Mouse (Mus musculus) C2C12 (cell line): ENCODE data around the gene Rnf181. TPM values are rescaled to one million over a fixed set of nuclear protein-coding genes. Genes with fewer than 3 reads are reported as not detected.

Experiments used
- H3K27me3 ChIP-seq: one replicate; pipeline ENCODE4 v1.6.1; 2011; ENCODE audit not compliant: control insufficient read depth, insufficient read depth, insufficient read length
- H3K36me3 ChIP-seq: one replicate; pipeline ENCODE4 v1.6.1; 2011; ENCODE audit not compliant: control insufficient read depth, insufficient read depth
- H3K4me3 ChIP-seq: one replicate; pipeline ENCODE4 v1.5.1; 2011; ENCODE audit warnings: mild to moderate bottlenecking, control low read depth; ENCODE audit not compliant: poor library complexity, insufficient read depth, severe bottlenecking
- H3K79me2 ChIP-seq: one replicate; pipeline ENCODE4 v1.6.1; 2011; ENCODE audit not compliant: control insufficient read depth, insufficient read depth
- H3K79me3 ChIP-seq: one replicate; pipeline ENCODE4 v1.6.1; 2011; ENCODE audit warnings: low read depth, control low read depth
- H3ac ChIP-seq: one replicate; pipeline ENCODE3; 2011; ENCODE audit warnings: low read depth; ENCODE audit not compliant: control insufficient read depth, insufficient read length
- CEBPB ChIP-seq: IDR thresholded peaks from one replicate; pipeline ENCODE4 v1.6.1; 2011; ENCODE audit warnings: low read depth, mild to moderate bottlenecking, control low read depth, moderate library complexity
- CTCF ChIP-seq: IDR thresholded peaks from one replicate; pipeline ENCODE4 v1.5.1; 2011; ENCODE audit not compliant: control insufficient read depth, insufficient read depth, insufficient read length
- FOSL1 ChIP-seq: IDR thresholded peaks from one replicate; pipeline ENCODE4 v1.8.0; 2011; ENCODE audit warnings: mild to moderate bottlenecking, low read length; ENCODE audit not compliant: poor library complexity, insufficient read depth, severe bottlenecking
- MAX ChIP-seq: IDR thresholded peaks from one replicate; pipeline ENCODE4 v1.6.1; 2011; ENCODE audit warnings: mild to moderate bottlenecking, control low read depth
- MYOD1 ChIP-seq: IDR thresholded peaks from one replicate; pipeline ENCODE4 v1.6.1; 2011; ENCODE audit warnings: low read depth; ENCODE audit not compliant: control insufficient read depth, insufficient read length
- MYOG ChIP-seq: IDR thresholded peaks from one replicate; pipeline ENCODE4 v1.6.1; 2011; ENCODE audit not compliant: control insufficient read depth, insufficient read length; ENCODE audit errors: extremely low read depth
- USF1 ChIP-seq: IDR thresholded peaks from one replicate; pipeline ENCODE4 v1.6.1; 2011; ENCODE audit warnings: low read depth, mild to moderate bottlenecking, control low read depth, moderate library complexity
- polyA plus RNA-seq: library from polyadenylated mRNA; unstranded; fragments of >200 nt; fragmentation: generic; extraction: Trizol; gene quantifications from one replicate; pipeline ENCODE4 v1.2.1, GENCODE M21; 2012; ENCODE audit warnings: missing spikeins

The Rnf181 gene
- polyA plus RNA-seq, 1 experiment: 108 TPM

- H3K27me3 ChIP-seq: no peaks in the 10 kb centered on the region
- peaks cover 48% of the 10 kb centered on the region for H3K79me3 ChIP-seq
- peaks cover 36% of the 10 kb centered on the region for H3K36me3 ChIP-seq
- H3ac ChIP-seq: peak within 1 kb of the TSS; percentile 96
- peak within 1 kb of the TSS; percentile 79 for H3K4me3 ChIP-seq
- TF ChIP-seq MAX: peak; percentile 30
- no peak for TF ChIP-seq USF1
- H3K79me2 ChIP-seq: peaks cover 76% of the 10 kb centered on the region
Observed at GRCm38 (mm10) chr6:72347166-72347941, 19.4 kb downstream of the Rnf181 start, which contains the start of gene 0610030E20Rik. Gene 0610030E20Rik (plus strand): TSS chr6:72347317.

GRCm38 (mm10) chr6:72346261-72346660 is 20.5 kb downstream of the Rnf181 start:
- Histone ChIP-seq H3ac (no peak overlapping the region), H3K27me3 (no peaks in the 10 kb centered on the region), H3K4me3 (no peak overlapping the region), H3K36me3 (peaks cover 36% of the 10 kb centered on the region), H3K79me2 (peaks cover 77% of the 10 kb centered on the region), H3K79me3 (peaks cover 58% of the 10 kb centered on the region)
- TF ChIP-seq MAX (no peak), CTCF (no peak), MYOG (no peak), CEBPB (no peak), USF1 (no peak), FOSL1 (no peak), MYOD1 (no peak)

GRCm38 (mm10) chr6:72345633-72346032 is 21.1 kb downstream of the Rnf181 start:
- H3K79me2 ChIP-seq: peaks cover 77% of the 10 kb centered on the region
- TF ChIP-seq CEBPB (no peak), FOSL1 (no peak), MAX (no peak)
- peaks cover 31% of the 10 kb centered on the region for H3K36me3 ChIP-seq
- no peak overlapping the region for H3ac ChIP-seq
- peaks cover 55% of the 10 kb centered on the region for H3K79me3 ChIP-seq
- H3K27me3 ChIP-seq: no peaks in the 10 kb centered on the region
- no peak overlapping the region for H3K4me3 ChIP-seq

- Histone ChIP-seq H3ac (peak within 1 kb of the TSS; percentile 93), H3K79me2 (peaks cover 78% of the 10 kb centered on the region), H3K27me3 (no peaks in the 10 kb centered on the region), H3K4me3 (peak within 1 kb of the TSS; percentile 83), H3K79me3 (peaks cover 57% of the 10 kb centered on the region), H3K36me3 (peaks cover 32% of the 10 kb centered on the region)
- peak; percentile 48 for TF ChIP-seq USF1
- TF ChIP-seq CTCF: no peak
- TF ChIP-seq MAX: peak; percentile 81
Observed at GRCm38 (mm10) chr6:72345074-72345567, 21.6 kb downstream of the Rnf181 start, which contains the start of gene Usp39. Gene Usp39 (minus strand): TSS chr6:72345184.

GRCm38 (mm10) chr6:72344396-72345073 is 22.2 kb downstream of the Rnf181 start:
- Histone ChIP-seq H3K79me2 (peaks cover 76% of the 10 kb centered on the region), H3K79me3 (peaks cover 56% of the 10 kb centered on the region), H3K4me3 (peak overlapping the region; percentile 83), H3K27me3 (no peaks in the 10 kb centered on the region), H3ac (peak overlapping the region; percentile 93), H3K36me3 (peaks cover 32% of the 10 kb centered on the region)
- TF ChIP-seq MYOD1 (no peak), FOSL1 (no peak)

- Histone ChIP-seq H3K79me3 (peaks cover 38% of the 10 kb centered on the region), H3K27me3 (no peaks in the 10 kb centered on the region), H3K79me2 (peaks cover 52% of the 10 kb centered on the region), H3ac (no peak overlapping the region), H3K36me3 (peaks cover 56% of the 10 kb centered on the region), H3K4me3 (no peak overlapping the region)
- no peak for TF ChIP-seq MYOG
- TF ChIP-seq USF1: no peak
- no peak for TF ChIP-seq CEBPB
- TF ChIP-seq MAX: no peak
- no peak for TF ChIP-seq FOSL1
- no peak for TF ChIP-seq MYOD1
- no peak for TF ChIP-seq CTCF
Observed at GRCm38 (mm10) chr6:72340481-72340880, 26.3 kb downstream of the Rnf181 start.
